Mouse (Mus musculus) lung, embryonic 16.5 days (tissue): ENCODE data around the gene Rad51ap2. TPM values are rescaled to one million over a fixed set of nuclear protein-coding genes. Genes with fewer than 3 reads are reported as not detected.
A peak's percentile ranks its signal among the peaks of the same experiment; 100 is the strongest.

Source experiments
- ATAC-seq: fragments of 200-750 bp; cut with Nextera tagmentation; 2 replicates; pipeline ENCODE4 v1.8.0; 2017; ENCODE audit warnings: low read depth, mild to moderate bottlenecking, moderate library complexity
- H3K27ac ChIP-seq: fragments of 300-500 bp; sonication (generic); 2 replicates; pipeline ENCODE4 v1.5.1; 2014; ENCODE audit warnings: mild to moderate bottlenecking, control low read depth, low read length
- H3K27me3 ChIP-seq: fragments of 300-500 bp; sonication (generic); 2 replicates; pipeline ENCODE4 v1.6.1; 2014; ENCODE audit warnings: low read depth, low read length, mixed read lengths; ENCODE audit not compliant: control insufficient read depth, insufficient read depth
- H3K36me3 ChIP-seq: fragments of 300-500 bp; sonication (generic); 2 replicates; pipeline ENCODE4 v1.6.1; 2014; ENCODE audit warnings: low read length; ENCODE audit not compliant: control insufficient read depth, insufficient read depth
- H3K4me1 ChIP-seq: fragments of 300-500 bp; sonication (generic); replicated peaks from 2 replicates; pipeline ENCODE4 v1.6.1; 2014; ENCODE audit warnings: low read length, mixed read lengths; ENCODE audit not compliant: control insufficient read depth, insufficient read depth
- H3K4me2 ChIP-seq: fragments of 300-500 bp; sonication (generic); 2 replicates; pipeline ENCODE4 v1.6.1; 2014; ENCODE audit warnings: low read depth, low read length, control low read depth
- H3K4me3 ChIP-seq: fragments of 300-500 bp; sonication (generic); 2 replicates; pipeline ENCODE4 v1.5.1; 2014; ENCODE audit warnings: mild to moderate bottlenecking, low read length, control low read depth
- H3K9ac ChIP-seq: fragments of 300-500 bp; sonication (generic); 2 replicates; pipeline ENCODE4 v1.6.1; 2014; ENCODE audit warnings: low read length, control low read depth
- H3K9me3 ChIP-seq: fragments of 300-500 bp; sonication (generic); 2 replicates; pipeline ENCODE4 v1.6.1; 2016; ENCODE audit warnings: low read length; ENCODE audit not compliant: control insufficient read depth
- WGBS: fragments of 180-500 bp; shearing (Covaris S2); extraction: QIAGEN DNeasy Blood & Tissue Kit; methylation state at CpG from one replicate; pipeline ENCODE4 v1.1.7; 2014; 5-methylcytosine and 5-hydroxymethylcytosine counted together
- polyA plus RNA-seq: library from polyadenylated mRNA; unstranded; fragments of >200 nt; fragmentation: Nextera tagmentation; extraction: Ambion mirVana; gene quantifications from 2 replicates; pipeline ENCODE4 v1.2.1, GENCODE M21; 2015

Gene Rad51ap2
- polyA plus RNA-seq, 1 experiment from 2014 or later: 0.54 TPM

DNA sequence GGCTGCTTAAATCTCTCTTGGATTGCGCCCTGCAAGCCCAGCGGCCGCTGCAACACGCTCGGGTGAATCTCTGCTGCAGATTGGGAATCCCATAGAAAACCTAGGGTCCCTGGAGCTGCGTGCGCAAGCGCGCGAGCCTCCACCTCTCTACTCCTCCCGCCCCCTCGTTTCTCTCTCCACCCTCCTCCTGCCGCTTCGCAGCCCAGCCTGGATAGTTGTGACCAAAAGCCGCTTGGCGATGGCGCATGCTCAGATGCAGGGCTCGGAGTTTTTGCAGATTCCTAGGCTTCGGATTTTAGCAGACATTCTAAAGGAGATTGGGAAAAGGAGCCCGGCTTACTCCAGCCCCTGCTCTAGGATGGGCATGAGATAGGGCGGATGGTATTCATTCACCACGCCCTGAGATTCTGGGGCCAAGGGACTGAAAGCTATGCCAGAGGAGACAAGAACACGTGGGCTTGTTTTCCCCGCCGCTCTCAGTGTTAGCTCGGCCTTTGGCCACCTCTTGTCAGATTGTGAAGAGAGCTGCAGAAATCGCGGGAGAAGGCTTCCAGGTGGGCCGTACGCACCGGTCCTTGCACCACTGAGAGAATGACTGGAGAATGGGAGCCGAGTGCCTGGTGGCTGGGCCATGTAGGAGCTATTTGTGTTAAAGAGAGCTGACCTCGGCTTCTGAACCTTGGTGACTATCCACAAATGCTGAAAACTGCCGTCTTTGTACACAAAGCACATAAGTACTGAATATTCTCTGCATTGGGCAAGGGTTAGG, 19.2 kb upstream of the Rad51ap2 start, which contains the start of gene Vsnl1:
Vsnl1 (minus strand) TSS at position 117 of the 769 bp plus-strand sequence.
- 0 out of 2 replicates have a peak, but pooled peaks cover 5% of the 10 kb centered on the region for H3K4me1 ChIP-seq
- H3K9me3 ChIP-seq: no peaks in the 10 kb centered on the region
- peak within 1 kb of the TSS; percentile 50 for H3K9ac ChIP-seq
- no peak within 1 kb of the TSS for H3K27ac ChIP-seq
- peak; percentile 95 for ATAC-seq
- peak within 1 kb of the TSS; percentile 71 for H3K4me2 ChIP-seq
- H3K36me3 ChIP-seq: no peaks in the 10 kb centered on the region
- H3K4me3 ChIP-seq: peak within 1 kb of the TSS; percentile 45
- WGBS: 2% methylated on average over 34 of the region's 34 CpGs
- H3K27me3 ChIP-seq: peaks cover 14% of the 10 kb centered on the region; the same call in 1 of the 2 replicates

DNA sequence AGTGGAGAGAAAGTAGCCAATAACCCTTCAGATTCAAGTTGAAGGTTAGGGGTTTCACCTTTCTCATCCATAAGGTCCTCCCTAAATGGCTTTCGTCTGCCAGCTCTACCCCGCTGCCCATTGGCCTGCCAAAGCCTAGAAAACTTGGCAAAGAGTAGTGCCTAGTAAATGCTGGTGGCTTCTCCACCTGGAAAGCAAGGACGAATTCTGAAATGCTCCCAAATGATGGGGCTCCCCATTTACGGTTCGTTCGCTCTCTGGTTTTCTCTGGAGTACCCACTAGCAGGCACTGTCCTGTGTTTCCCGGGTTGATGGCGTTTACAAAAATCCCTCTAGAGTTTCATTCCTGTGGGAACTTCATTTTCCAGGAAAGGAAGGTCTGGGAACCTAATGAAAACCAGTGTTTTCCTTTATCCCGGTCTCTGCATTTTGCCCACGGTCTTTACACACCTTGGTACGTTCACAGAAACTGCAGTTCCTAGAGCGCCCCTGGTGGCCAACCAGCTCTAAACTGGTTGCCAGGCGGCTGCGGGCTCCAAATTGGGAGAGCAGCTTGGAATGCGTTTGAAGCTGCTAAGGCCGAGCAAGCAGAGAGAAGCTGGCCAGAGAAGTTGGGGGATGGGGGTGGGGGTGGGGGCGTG, 18.5 kb upstream of the Rad51ap2 start:
- H3K27ac ChIP-seq: no peak overlapping the region
- 20% methylated on average over 17 of the region's 17 CpGs for WGBS
- no peaks in the 10 kb centered on the region for H3K36me3 ChIP-seq
- H3K4me2 ChIP-seq: peak overlapping the region; percentile 71
- H3K4me1 ChIP-seq: 0 out of 2 replicates have a peak, but pooled peaks cover 5% of the 10 kb centered on the region
- no peak overlapping the region for H3K9ac ChIP-seq
- H3K9me3 ChIP-seq: no peaks in the 10 kb centered on the region
- H3K4me3 ChIP-seq: peak overlapping the region; percentile 26; the same call in 1 of the 2 replicates
- peaks cover 14% of the 10 kb centered on the region; the same call in 1 of the 2 replicates for H3K27me3 ChIP-seq
- ATAC-seq: peak; percentile 66

GRCm38 (mm10) chr12:11437907-11438447, 17.9 kb upstream of the Rad51ap2 start:
- ATAC-seq: no peak
- Histone ChIP-seq H3K9ac (no peak overlapping the region), H3K27me3 (peaks cover 14% of the 10 kb centered on the region; the same call in 1 of the 2 replicates), H3K4me3 (peak overlapping the region; percentile 28), H3K4me2 (peak overlapping the region; percentile 71), H3K9me3 (no peaks in the 10 kb centered on the region), H3K4me1 (0 out of 2 replicates have a peak, but pooled peaks cover 5% of the 10 kb centered on the region), H3K27ac (no peak overlapping the region), H3K36me3 (no peaks in the 10 kb centered on the region)
- WGBS: 25% methylated on average over 23 of the region's 23 CpGs

- 61% methylated on average over 5 of the region's 5 CpGs for WGBS
- H3K9me3 ChIP-seq: no peaks in the 10 kb centered on the region
- H3K4me3 ChIP-seq: no peak overlapping the region
- ATAC-seq: no peak
- no peak overlapping the region for H3K4me2 ChIP-seq
- H3K27me3 ChIP-seq: peaks cover 6% of the 10 kb centered on the region; the same call in 1 of the 2 replicates
- H3K4me1 ChIP-seq: peaks cover 4% of the 10 kb centered on the region
- no peak overlapping the region for H3K27ac ChIP-seq
- no peaks in the 10 kb centered on the region for H3K36me3 ChIP-seq
- H3K9ac ChIP-seq: no peak overlapping the region
Measured at GRCm38 (mm10) chr12:11454146-11454545, 1.7 kb upstream of the Rad51ap2 start.

- H3K4me3 ChIP-seq: peak overlapping the region; percentile 62
- H3K27ac ChIP-seq: no peak overlapping the region
- H3K9ac ChIP-seq: peak overlapping the region; percentile 65
- peaks cover 4% of the 10 kb centered on the region for H3K4me1 ChIP-seq
- peaks cover 6% of the 10 kb centered on the region; the same call in 1 of the 2 replicates for H3K27me3 ChIP-seq
- H3K4me2 ChIP-seq: peak overlapping the region; percentile 97
- 3% methylated on average over 11 of the region's 11 CpGs for WGBS
- no peaks in the 10 kb centered on the region for H3K9me3 ChIP-seq
- no peaks in the 10 kb centered on the region for H3K36me3 ChIP-seq
- ATAC-seq: no peak; the same call in 1 of the 2 replicates
Measured at GRCm38 (mm10) chr12:11456213-11456612, 334 bp downstream of the Rad51ap2 start.

DNA sequence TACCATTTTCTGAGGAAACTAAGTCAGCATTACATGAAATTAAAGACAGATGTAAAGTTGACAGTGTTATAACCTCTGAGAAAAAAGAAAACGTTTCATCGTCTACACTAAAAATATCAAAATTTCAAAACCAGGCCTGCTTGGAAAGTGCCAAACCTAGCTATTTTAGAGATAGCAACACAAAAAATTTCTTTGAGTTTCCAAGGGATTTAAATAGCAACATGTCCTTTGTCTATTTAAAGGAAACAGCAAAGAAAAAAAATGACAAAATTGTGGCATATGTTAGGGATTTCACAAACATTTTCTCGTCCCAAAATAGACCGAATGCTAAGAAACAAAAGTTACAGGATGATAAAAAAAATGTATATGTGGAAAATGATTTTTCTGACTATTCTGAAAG, 753 bp downstream of the Rad51ap2 start:
- H3K9ac ChIP-seq: no peak overlapping the region
- no peak overlapping the region for H3K27ac ChIP-seq
- H3K4me2 ChIP-seq: peak overlapping the region; percentile 97
- 66% methylated on average over 4 of the region's 4 CpGs for whole genome bisulfite sequencing
- no peaks in the 10 kb centered on the region for H3K36me3 ChIP-seq
- H3K9me3 ChIP-seq: no peaks in the 10 kb centered on the region
- peaks cover 6% of the 10 kb centered on the region; the same call in 1 of the 2 replicates for H3K27me3 ChIP-seq
- H3K4me3 ChIP-seq: no peak overlapping the region; the same call in 1 of the 2 replicates
- H3K4me1 ChIP-seq: peaks cover 4% of the 10 kb centered on the region
- ATAC-seq: no peak

Other genes with a start within 250 kb of the Rad51ap2 start
- not detected in 2 replicates for gene Msgn1, start 247.1 kb upstream of the Rad51ap2 start, polyA plus RNA-seq
- gene Gen1, start 190.3 kb upstream of the Rad51ap2 start, polyA plus RNA-seq: 8.5 and 11.7 TPM in 2 replicates
- 139 and 143 TPM in 2 replicates for gene Smc6, start 190.2 kb upstream of the Rad51ap2 start, polyA plus RNA-seq
- gene Vsnl1, start 19.5 kb upstream of the Rad51ap2 start, polyA plus RNA-seq: 5.5 and 7.1 TPM in 2 replicates